Mouse (Mus musculus) gastrocnemius, postnatal 10 days (tissue): ENCODE data around the gene Tmem39b. TPM values are rescaled to one million over a fixed set of nuclear protein-coding genes. Genes with fewer than 3 reads are reported as not detected.

Experiments used
- microRNA-seq, 2 experiments: library from miRNA; unstranded; fragments of <30 nt; microRNA quantifications; one replicate each; pipeline ENCODE4 v1.2.0; 2021
- total RNA-seq, 2 experiments: library from RNA; stranded (reverse); gene quantifications; 2 replicates each; pipeline ENCODE4 v1.2.3; 2021

The Tmem39b gene
- total RNA-seq, 2 experiments from 2014 or later: 3.7 to 6.7 TPM

Small RNAs within 50 kb of the gene (microRNA-seq; reads per million reads assigned to microRNA genes)
- gene Mir7016: 0.25 to 0.64 reads per million in 2 experiments

Other genes with a start within 250 kb of the Tmem39b start
- gene Bsdc1, start 235.3 kb downstream of the Tmem39b start, total RNA-seq: 10 to 100 TPM; 24.7 to 32.4 TPM
- not detected for gene Tssk3, start 205.8 kb downstream of the Tmem39b start, total RNA-seq
- not detected for gene Fam229a, start 205.6 kb downstream of the Tmem39b start, total RNA-seq
- gene Marcksl1, start 183.3 kb downstream of the Tmem39b start, total RNA-seq: 10 to 100 TPM; 24.4 to 31.8 TPM
- gene Hdac1, start 154.1 kb downstream of the Tmem39b start, total RNA-seq: 10 to 100 TPM; 23.9 to 29.8 TPM
- gene Lck, start 123.2 kb downstream of the Tmem39b start, total RNA-seq: under 1 TPM in 1 of 2 experiments, not detected in 1; 0.59 TPM
- 1 to 10 TPM in 1 of 2 experiments, under 1 TPM in 1; 0.80 to 1.3 TPM for gene Fam167b, start 118.3 kb downstream of the Tmem39b start, total RNA-seq
- 100 to 1,000 TPM; 149 to 151 TPM for gene Eif3i, start 96.2 kb downstream of the Tmem39b start, total RNA-seq
- 10 to 100 TPM; 42.3 to 47.0 TPM for gene Tmem234, start 96.2 kb downstream of the Tmem39b start, total RNA-seq
- gene Dcdc2b, start 82.6 kb downstream of the Tmem39b start, total RNA-seq: 1 to 10 TPM in 1 of 2 experiments, under 1 TPM in 1; 0.61 to 2.6 TPM
- 10 to 100 TPM; 12.7 to 14.6 TPM for gene Iqcc, start 77.7 kb downstream of the Tmem39b start, total RNA-seq
- 10 to 100 TPM; 59.5 to 60.6 TPM for gene Ccdc28b, start 72.9 kb downstream of the Tmem39b start, total RNA-seq
- gene Txlna, start 55.8 kb downstream of the Tmem39b start, total RNA-seq: 10 to 100 TPM; 31.6 to 37.5 TPM
- gene Kpna6, start 24.1 kb downstream of the Tmem39b start, total RNA-seq: 10 to 100 TPM; 56.4 to 63.3 TPM
- 10 to 100 TPM; 47.0 to 58.8 TPM for gene Khdrbs1, start 45.5 kb upstream of the Tmem39b start, total RNA-seq
- 100 to 1,000 TPM; 572 to 625 TPM for gene Ptp4a2, start 114.4 kb upstream of the Tmem39b start, total RNA-seq
- not detected for gene Spocd1, start 232.4 kb upstream of the Tmem39b start, total RNA-seq